Mouse (Mus musculus) heart, postnatal 10 days (tissue): ENCODE results near the gene Nav1. TPM values are rescaled to one million over a fixed set of nuclear protein-coding genes. Genes with fewer than 3 reads are reported as not detected.

ENCODE experiments used
- DNase-seq, 2 experiments: peaks; one replicate each; pipeline ENCODE4 v3.0.0; 2021
- intact Hi-C: fragments of 180-260 bp; cut with DNase I; formaldehyde crosslinking; loops from one replicate; pipeline ENCODE4 v1.15.1; 2025
- microRNA-seq, 2 experiments: library from miRNA; unstranded; fragments of <30 nt; microRNA quantifications; one replicate each; pipeline ENCODE4 v1.2.0; 2022
- total RNA-seq, 2 experiments: library from RNA; stranded (reverse); gene quantifications; 2 replicates each; pipeline ENCODE4 v1.2.3; 2021

Nav1 gene
- total RNA-seq, 2 experiments from 2014 or later = 34.3 to 42.8 TPM

- intact Hi-C loops = no loop called here
- no peak for DNase-seq
Observed at GRCm38 (mm10) chr1:135408973-135409372, 198.1 kb downstream of the Nav1 start.

- intact Hi-C loops = no loop called here
- no peak for DNase-seq
Observed at GRCm38 (mm10) chr1:135405356-135405755, 201.7 kb downstream of the Nav1 start.

- intact Hi-C loops = no loop called here
- no peak for DNase-seq
Observed at GRCm38 (mm10) chr1:135401452-135402110, 205.5 kb downstream of the Nav1 start.

- intact Hi-C loops = loop anchor here (5.0 kb wide), 2 partner anchors 33 to 53 kb away; partner anchors contain the start of gene Ipo9
- DNase-seq = no peak
Observed at GRCm38 (mm10) chr1:135399466-135399865, 207.6 kb downstream of the Nav1 start.

- DNase-seq = no peak
- intact Hi-C loops = no loop called here
Observed at GRCm38 (mm10) chr1:135385161-135385560, 221.9 kb downstream of the Nav1 start.

Small RNA genes within 50 kb of the gene (microRNA-seq; reads per million reads assigned to microRNA genes)
- gene Mir1231 = 1.4 to 5.6 reads per million in 2 experiments

Other genes with a start within 250 kb of the Nav1 start
- 1 to 10 TPM; 7.2 to 7.8 TPM for gene Shisa4, start 232.1 kb downstream of the Nav1 start, total RNA-seq
- gene Ipo9, start 176.8 kb downstream of the Nav1 start, total RNA-seq = 10 to 100 TPM; 71.1 to 71.3 TPM
- 100 to 1,000 TPM; 107 to 117 TPM for gene Csrp1, start 112.8 kb upstream of the Nav1 start, total RNA-seq
- 10 to 100 TPM; 35.4 to 36.7 TPM for gene Phlda3, start 158.8 kb upstream of the Nav1 start, total RNA-seq
- 100 to 1,000 TPM; 610 to 792 TPM for gene Tnni1, start 172.1 kb upstream of the Nav1 start, total RNA-seq
- gene Lad1, start 211.3 kb upstream of the Nav1 start, total RNA-seq = 10 to 100 TPM in 1 of 2 experiments, 1 to 10 TPM in 1; 9.4 to 10.8 TPM
- gene Tnnt2, start 229.1 kb upstream of the Nav1 start, total RNA-seq = 1,000 to 10,000 TPM; 7,447 to 7,490 TPM